Mouse (Mus musculus): ENCODE results near the gene Klk4. TPM values are rescaled to one million over a fixed set of nuclear protein-coding genes. Genes with fewer than 3 reads are reported as not detected.

Gene Klk4
- total RNA-seq, 1 experiment: not detected

GRCm38 (mm10) chr7:43860411-43860810 lies 20.5 kb upstream of the Klk4 start:
- no peak for DNase-seq (ENCODE audit: low read depth, low spot score)
- Histone ChIP-seq H3K9ac (ENCODE audit: insufficient read depth, low read depth, low read length, poor library complexity, severe bottlenecking) (no peak overlapping the region), H3K9me3 (ENCODE audit: control insufficient read depth, insufficient read depth, low read depth, low read length) (no peaks in the 10 kb centered on the region), H3K4me1 (ENCODE audit: control insufficient read depth in 2 of 2, insufficient read depth in 2 of 2, low read length in 2 of 2, poor library complexity in 1 of 2) (peaks cover 2 to 9% of the 10 kb centered on the region in 2 experiments; a peak in 1 of 4 replicates), H3K4me3 (ENCODE audit: insufficient read depth in 1 of 2, low read depth in 1 of 2, low read length in 2 of 2, poor library complexity in 1 of 2, severe bottlenecking in 1 of 2) (no peak overlapping the region), H3K36me3 (ENCODE audit: control insufficient read depth, insufficient read depth, low read length, poor library complexity, severe bottlenecking) (no peaks in the 10 kb centered on the region), H3K27ac (ENCODE audit: insufficient read depth, low read depth, low read length, poor library complexity, severe bottlenecking) (no peak overlapping the region)
- no peak for TF ChIP-seq ZC3H11A (IDR thresholded peaks at IDR 0.05; ENCODE audit: borderline replicate concordance, low read depth, low read length)
- TF ChIP-seq HCFC1 (IDR thresholded peaks at IDR 0.05; ENCODE audit: borderline replicate concordance, insufficient read depth, low read length): no peak
- TF ChIP-seq ZNF384 (IDR thresholded peaks at IDR 0.05; ENCODE audit: low read depth, low read length): no peak
- TF ChIP-seq MAFK (IDR thresholded peaks at IDR 0.05; ENCODE audit: insufficient read depth, low read depth, low read length): no peak
- in situ Hi-C loops (cut with MboI; ENCODE audit: low sequenced_read_pairs in 2 of 2, unreplicated experiment in 2 of 2): no loop called here

GRCm38 (mm10) chr7:43873237-43873636 lies 7.7 kb upstream of the Klk4 start:
- no peaks in the 10 kb centered on the region; a peak in 1 of 4 replicates for H3K4me1 ChIP-seq (ENCODE audit: control insufficient read depth in 2 of 2, insufficient read depth in 2 of 2, low read length in 2 of 2, poor library complexity in 1 of 2)
- H3K27ac ChIP-seq (ENCODE audit: insufficient read depth, low read depth, low read length, poor library complexity, severe bottlenecking): no peak overlapping the region
- DNase-seq (ENCODE audit: low read depth, low spot score): peak; percentile 86
- no peaks in the 10 kb centered on the region for H3K36me3 ChIP-seq (ENCODE audit: control insufficient read depth, insufficient read depth, low read length, poor library complexity, severe bottlenecking)
- H3K9ac ChIP-seq (ENCODE audit: insufficient read depth, low read depth, low read length, poor library complexity, severe bottlenecking): no peak overlapping the region
- H3K9me3 ChIP-seq (ENCODE audit: control insufficient read depth, insufficient read depth, low read depth, low read length): no peaks in the 10 kb centered on the region
- in situ Hi-C loops (cut with MboI; ENCODE audit: low sequenced_read_pairs in 2 of 2, unreplicated experiment in 2 of 2): no loop called here
- no peak for TF ChIP-seq ZNF384 (IDR thresholded peaks at IDR 0.05; ENCODE audit: low read depth, low read length)
- peak; percentile 54; the same call in 1 of the 2 replicates for TF ChIP-seq ZC3H11A (IDR thresholded peaks at IDR 0.05; ENCODE audit: borderline replicate concordance, low read depth, low read length)
- no peak overlapping the region for H3K4me3 ChIP-seq (ENCODE audit: insufficient read depth in 1 of 2, low read depth in 1 of 2, low read length in 2 of 2, poor library complexity in 1 of 2, severe bottlenecking in 1 of 2)

- Histone ChIP-seq H3K9me3 (ENCODE audit: control insufficient read depth, insufficient read depth, low read depth, low read length) (no peaks in the 10 kb centered on the region), H3K4me3 (ENCODE audit: insufficient read depth in 1 of 2, low read depth in 1 of 2, low read length in 2 of 2, poor library complexity in 1 of 2, severe bottlenecking in 1 of 2) (no peak overlapping the region), H3K9ac (ENCODE audit: insufficient read depth, low read depth, low read length, poor library complexity, severe bottlenecking) (no peak overlapping the region), H3K4me1 (ENCODE audit: control insufficient read depth in 2 of 2, insufficient read depth in 2 of 2, low read length in 2 of 2, poor library complexity in 1 of 2) (no peaks in the 10 kb centered on the region; a peak in 1 of 4 replicates), H3K36me3 (ENCODE audit: control insufficient read depth, insufficient read depth, low read length, poor library complexity, severe bottlenecking) (no peaks in the 10 kb centered on the region), H3K27ac (ENCODE audit: insufficient read depth, low read depth, low read length, poor library complexity, severe bottlenecking) (no peak overlapping the region)
- in situ Hi-C loops (cut with MboI; ENCODE audit: low sequenced_read_pairs in 2 of 2, unreplicated experiment in 2 of 2): no loop called here
- no peak for TF ChIP-seq CHD2 (IDR thresholded peaks at IDR 0.05; ENCODE audit: low read depth, low read length)
- no peak for TF ChIP-seq HCFC1 (IDR thresholded peaks at IDR 0.05; ENCODE audit: borderline replicate concordance, insufficient read depth, low read length)
- TF ChIP-seq ZC3H11A (IDR thresholded peaks at IDR 0.05; ENCODE audit: borderline replicate concordance, low read depth, low read length): no peak
- no peak for TF ChIP-seq ZNF384 (IDR thresholded peaks at IDR 0.05; ENCODE audit: low read depth, low read length)
- no peak for TF ChIP-seq MAFK (IDR thresholded peaks at IDR 0.05; ENCODE audit: insufficient read depth, low read depth, low read length)
- no peak for DNase-seq (ENCODE audit: low read depth, low spot score)
Observed at GRCm38 (mm10) chr7:43873674-43874073, 7.3 kb upstream of the Klk4 start.

- H3K9ac ChIP-seq (ENCODE audit: insufficient read depth, low read depth, low read length, poor library complexity, severe bottlenecking): no peak overlapping the region
- no peak overlapping the region for H3K4me3 ChIP-seq (ENCODE audit: insufficient read depth in 1 of 2, low read depth in 1 of 2, low read length in 2 of 2, poor library complexity in 1 of 2, severe bottlenecking in 1 of 2)
- no peaks in the 10 kb centered on the region for H3K9me3 ChIP-seq (ENCODE audit: control insufficient read depth, insufficient read depth, low read depth, low read length)
- no peak for DNase-seq (ENCODE audit: low read depth, low spot score)
- H3K36me3 ChIP-seq (ENCODE audit: control insufficient read depth, insufficient read depth, low read length, poor library complexity, severe bottlenecking): no peaks in the 10 kb centered on the region
- in situ Hi-C loops (cut with MboI; ENCODE audit: low sequenced_read_pairs in 2 of 2, unreplicated experiment in 2 of 2): loop anchor here (25.0 kb wide), 1 partner anchor 188 kb away; the partner anchor contains the start of gene Klk14 (in 2 of the 2)
- TF ChIP-seq ZC3H11A (IDR thresholded peaks at IDR 0.05; ENCODE audit: borderline replicate concordance, low read depth, low read length) (no peak), HCFC1 (IDR thresholded peaks at IDR 0.05; ENCODE audit: borderline replicate concordance, insufficient read depth, low read length) (no peak), MAFK (IDR thresholded peaks at IDR 0.05; ENCODE audit: insufficient read depth, low read depth, low read length) (no peak), CHD2 (IDR thresholded peaks at IDR 0.05; ENCODE audit: low read depth, low read length) (no peak), ZNF384 (IDR thresholded peaks at IDR 0.05; ENCODE audit: low read depth, low read length) (no peak)
- H3K27ac ChIP-seq (ENCODE audit: insufficient read depth, low read depth, low read length, poor library complexity, severe bottlenecking): no peak overlapping the region
- H3K4me1 ChIP-seq (ENCODE audit: control insufficient read depth in 2 of 2, insufficient read depth in 2 of 2, low read length in 2 of 2, poor library complexity in 1 of 2): no peaks in the 10 kb centered on the region; a peak in 1 of 4 replicates
Observed at GRCm38 (mm10) chr7:43874868-43875375, 6.0 kb upstream of the Klk4 start.

- no peak for TF ChIP-seq ZNF384 (IDR thresholded peaks at IDR 0.05; ENCODE audit: low read depth, low read length)
- no peak for TF ChIP-seq HCFC1 (IDR thresholded peaks at IDR 0.05; ENCODE audit: borderline replicate concordance, insufficient read depth, low read length)
- TF ChIP-seq CHD2 (IDR thresholded peaks at IDR 0.05; ENCODE audit: low read depth, low read length): no peak
- TF ChIP-seq MAFK (IDR thresholded peaks at IDR 0.05; ENCODE audit: insufficient read depth, low read depth, low read length): no peak
- TF ChIP-seq ZC3H11A (IDR thresholded peaks at IDR 0.05; ENCODE audit: borderline replicate concordance, low read depth, low read length): no peak
- Histone ChIP-seq H3K36me3 (ENCODE audit: control insufficient read depth, insufficient read depth, low read length, poor library complexity, severe bottlenecking) (no peaks in the 10 kb centered on the region), H3K27ac (ENCODE audit: insufficient read depth, low read depth, low read length, poor library complexity, severe bottlenecking) (no peak overlapping the region), H3K9me3 (ENCODE audit: control insufficient read depth, insufficient read depth, low read depth, low read length) (no peaks in the 10 kb centered on the region), H3K4me3 (ENCODE audit: insufficient read depth in 1 of 2, low read depth in 1 of 2, low read length in 2 of 2, poor library complexity in 1 of 2, severe bottlenecking in 1 of 2) (no peak overlapping the region), H3K9ac (ENCODE audit: insufficient read depth, low read depth, low read length, poor library complexity, severe bottlenecking) (no peak overlapping the region), H3K4me1 (ENCODE audit: control insufficient read depth in 2 of 2, insufficient read depth in 2 of 2, low read length in 2 of 2, poor library complexity in 1 of 2) (no peaks in the 10 kb centered on the region; a peak in 1 of 4 replicates)
- no peak for DNase-seq (ENCODE audit: low read depth, low spot score)
- in situ Hi-C loops (cut with MboI; ENCODE audit: low sequenced_read_pairs in 2 of 2, unreplicated experiment in 2 of 2): loop anchor here (25.0 kb wide), 1 partner anchor 189 kb away; the partner anchor contains the start of gene Klk14 (in 2 of the 2)
Observed at GRCm38 (mm10) chr7:43876444-43876843, 4.5 kb upstream of the Klk4 start.

All from ES-E14 (cell line).